Mouse (Mus musculus): ENCODE data around the gene N4bp3. TPM values are rescaled to one million over a fixed set of nuclear protein-coding genes. Genes with fewer than 3 reads are reported as not detected.

The N4bp3 gene
- polyA plus RNA-seq, 1 experiment from 2014 or later: 9.5 TPM

DNA sequence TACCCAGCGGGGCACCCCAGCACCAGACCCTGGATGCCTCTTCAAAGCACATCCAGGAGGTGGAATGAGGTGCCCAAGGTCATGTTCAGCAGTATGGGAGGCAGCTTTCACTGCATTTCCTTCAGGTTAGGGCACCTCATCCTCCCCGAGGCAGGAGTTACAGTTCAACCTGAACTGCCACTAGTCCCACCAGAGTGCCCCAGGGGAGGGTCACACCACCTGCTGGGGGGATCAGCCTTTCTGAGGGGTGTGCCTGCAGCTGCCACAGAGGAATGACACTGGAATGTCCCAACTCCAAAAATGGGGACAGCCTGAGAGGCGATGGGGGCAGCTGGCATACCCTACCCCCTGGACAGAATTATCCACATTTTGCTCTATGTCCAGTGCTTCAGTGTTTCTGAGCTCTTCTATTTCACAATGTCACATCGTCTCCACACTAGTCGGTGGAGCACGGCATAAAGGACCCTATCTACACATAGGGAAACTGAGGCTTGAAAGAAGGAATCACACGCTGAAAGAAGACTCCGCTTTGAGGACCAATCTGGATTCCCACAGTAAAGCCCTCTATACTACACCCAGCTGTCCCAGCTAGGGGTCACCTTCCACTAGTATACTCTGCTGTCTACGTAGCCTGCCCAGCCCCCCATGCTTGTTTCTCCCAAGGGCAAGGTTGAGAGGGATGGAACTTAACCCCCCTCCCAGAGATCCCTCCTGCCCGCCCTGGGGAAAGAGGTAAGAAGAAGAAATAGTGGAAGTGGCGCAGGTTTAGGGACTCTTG is 1.3 kb downstream of the N4bp3 start:
- peaks cover 34% of the 10 kb centered on the region for H3K27me3 ChIP-seq
- ATAC-seq (ENCODE audit: low FRiP score): 0 out of 2 replicates have a peak, but pooled peaks have one; percentile 15
- no peaks in the 10 kb centered on the region for H3K9me3 ChIP-seq
- H3K36me3 ChIP-seq (replicated peaks): no peaks in the 10 kb centered on the region
- H3K4me2 ChIP-seq: peak overlapping the region; percentile 85
- peaks cover 31% of the 10 kb centered on the region for H3K4me1 ChIP-seq
- peak overlapping the region; percentile 55 for H3K4me3 ChIP-seq (replicated peaks)
- H3K9ac ChIP-seq: peak overlapping the region; percentile 68; the same call in 1 of the 2 replicates
- 28% methylated on average over 11 of the region's 11 CpGs for WGBS
- peak overlapping the region; percentile 36; the same call in 1 of the 2 replicates for H3K27ac ChIP-seq

DNA sequence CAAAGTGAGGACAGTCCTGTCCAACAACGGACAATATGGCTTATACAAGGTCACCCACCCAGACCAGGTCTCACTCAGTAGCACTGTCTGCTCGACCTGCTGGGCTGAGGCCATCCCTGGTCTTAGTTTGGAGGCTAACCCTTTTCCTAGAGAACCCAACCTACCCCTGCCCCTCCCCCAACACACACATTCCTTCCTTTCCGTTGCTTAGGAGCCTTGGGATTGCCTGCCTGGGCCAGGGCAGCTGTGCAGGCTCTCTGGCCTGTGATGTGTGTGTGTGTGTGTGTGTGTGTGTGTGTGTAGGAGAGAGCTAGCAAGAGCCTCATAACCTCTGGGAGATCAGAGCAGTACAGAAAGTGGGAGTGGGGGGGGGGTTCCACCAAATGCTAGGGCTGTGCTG is 2.1 kb downstream of the N4bp3 start:
- Histone ChIP-seq H3K9me3 (no peaks in the 10 kb centered on the region), H3K4me2 (peak overlapping the region; percentile 85; the same call in 1 of the 2 replicates), H3K4me3 (replicated peaks) (no peak overlapping the region; the same call in 1 of the 2 replicates), H3K27ac (peak overlapping the region; percentile 42; the same call in 1 of the 2 replicates), H3K9ac (no peak overlapping the region), H3K27me3 (peaks cover 34% of the 10 kb centered on the region), H3K36me3 (replicated peaks) (no peaks in the 10 kb centered on the region), H3K4me1 (peaks cover 31% of the 10 kb centered on the region)
- 0 out of 2 replicates have a peak, but pooled peaks have one; percentile 7 for ATAC-seq (ENCODE audit: low FRiP score)
- 15% methylated on average over 3 of the region's 3 CpGs for WGBS

DNA sequence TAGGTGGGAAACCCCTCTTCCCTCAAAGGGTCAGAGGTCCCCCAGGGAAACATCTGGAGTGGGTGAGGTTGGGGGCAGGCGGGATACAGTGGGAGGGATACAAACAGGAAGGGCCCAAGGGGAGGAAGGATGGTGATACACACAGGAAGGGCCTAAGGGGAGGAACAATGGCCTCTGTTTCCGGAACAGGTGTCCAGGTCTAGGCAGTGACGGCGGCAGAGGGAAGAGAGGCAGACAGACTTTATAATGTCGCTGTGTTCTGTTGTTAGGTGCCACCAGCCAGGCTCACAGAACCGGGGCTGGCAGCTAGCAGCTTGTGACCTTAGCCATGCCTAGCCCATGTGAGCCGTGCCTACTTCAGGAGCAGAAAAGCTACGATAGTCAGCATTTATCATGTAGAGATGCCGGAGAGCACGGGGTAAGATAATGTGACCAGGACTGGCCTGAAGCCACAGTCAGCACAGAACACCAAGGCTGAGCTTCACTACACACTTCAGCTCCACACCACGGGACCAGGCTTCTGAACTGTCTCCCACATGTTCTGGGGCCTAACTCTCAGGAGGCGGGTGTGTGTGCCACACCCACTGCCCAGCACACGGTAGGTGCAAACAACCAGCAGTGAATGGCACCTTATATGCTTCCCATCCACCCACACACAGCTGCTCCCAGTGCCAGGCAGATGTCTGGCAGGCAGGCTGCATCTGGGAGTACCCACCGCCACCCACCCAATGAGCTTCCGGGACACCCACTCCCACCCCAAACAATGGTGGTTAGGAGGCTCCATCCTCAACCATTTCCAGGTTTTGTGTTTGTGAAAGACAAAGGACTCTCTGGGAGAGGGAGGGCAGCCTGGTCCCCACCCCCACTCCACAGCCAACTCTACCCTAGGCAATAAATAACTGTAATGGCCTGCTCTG is 3.6 kb downstream of the N4bp3 start:
- ATAC-seq (ENCODE audit: low FRiP score): no peak
- H3K36me3 ChIP-seq (replicated peaks): no peaks in the 10 kb centered on the region
- no peak overlapping the region for H3K4me3 ChIP-seq (replicated peaks)
- no peak overlapping the region for H3K9ac ChIP-seq
- H3K9me3 ChIP-seq: no peaks in the 10 kb centered on the region
- H3K27ac ChIP-seq: peak overlapping the region; percentile 68
- H3K4me2 ChIP-seq: no peak overlapping the region
- peaks cover 30% of the 10 kb centered on the region for H3K27me3 ChIP-seq
- H3K4me1 ChIP-seq: peaks cover 31% of the 10 kb centered on the region
- 81% methylated on average over 15 of the region's 15 CpGs for WGBS

DNA sequence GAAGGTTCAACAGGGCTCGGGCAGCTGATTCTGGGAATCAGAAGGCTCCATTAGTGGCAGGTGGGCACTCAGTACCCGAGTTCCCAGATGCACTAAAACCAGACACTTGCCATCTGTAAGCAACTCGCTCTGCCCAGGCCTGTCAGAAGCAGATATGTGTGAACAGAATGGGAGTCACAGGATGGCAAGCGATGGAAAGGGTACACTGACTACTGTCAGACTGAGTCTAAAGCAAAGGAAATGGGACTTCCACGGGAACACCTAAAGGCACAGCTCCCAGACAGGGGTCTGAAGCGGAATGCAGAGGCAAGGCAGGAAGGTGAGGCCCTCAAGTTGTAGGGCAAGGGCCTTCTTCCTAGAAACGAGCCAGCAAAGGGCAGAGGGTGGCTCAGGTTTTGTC is 4.4 kb downstream of the N4bp3 start:
- Histone ChIP-seq H3K4me3 (replicated peaks) (no peak overlapping the region), H3K4me1 (peaks cover 31% of the 10 kb centered on the region), H3K9ac (no peak overlapping the region), H3K9me3 (no peaks in the 10 kb centered on the region), H3K27me3 (peaks cover 27% of the 10 kb centered on the region), H3K36me3 (replicated peaks) (no peaks in the 10 kb centered on the region), H3K27ac (no peak overlapping the region), H3K4me2 (no peak overlapping the region)
- 89% methylated on average over 7 of the region's 7 CpGs for WGBS
- ATAC-seq (ENCODE audit: low FRiP score): no peak

DNA sequence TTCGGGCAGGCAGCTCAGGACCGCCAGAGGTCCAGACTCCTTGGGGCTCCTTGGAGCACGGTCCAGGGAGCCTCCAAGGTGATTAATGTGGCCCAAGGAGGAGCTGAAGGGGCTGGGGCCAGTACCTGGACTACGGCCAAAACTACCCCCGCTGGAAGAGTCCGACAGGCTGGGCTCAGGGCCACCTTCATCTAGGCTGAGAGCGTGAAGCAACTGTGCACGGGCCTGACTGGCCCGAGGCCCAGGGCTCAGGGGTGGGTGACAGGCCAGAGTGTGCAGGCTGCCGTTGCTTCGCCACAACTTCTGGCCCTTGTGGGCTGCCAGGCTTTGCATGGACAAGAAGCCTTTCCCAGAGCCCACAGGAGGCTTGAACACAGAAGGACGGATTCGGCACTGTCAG is 5.3 kb downstream of the N4bp3 start:
- Histone ChIP-seq H3K4me3 (replicated peaks) (no peak overlapping the region), H3K36me3 (replicated peaks) (no peaks in the 10 kb centered on the region), H3K9me3 (no peaks in the 10 kb centered on the region), H3K27me3 (peaks cover 18% of the 10 kb centered on the region), H3K4me1 (peaks cover 23% of the 10 kb centered on the region), H3K4me2 (no peak overlapping the region), H3K27ac (no peak overlapping the region), H3K9ac (no peak overlapping the region)
- no peak for ATAC-seq (ENCODE audit: low FRiP score)
- 92% methylated on average over 13 of the region's 13 CpGs for WGBS

DNA sequence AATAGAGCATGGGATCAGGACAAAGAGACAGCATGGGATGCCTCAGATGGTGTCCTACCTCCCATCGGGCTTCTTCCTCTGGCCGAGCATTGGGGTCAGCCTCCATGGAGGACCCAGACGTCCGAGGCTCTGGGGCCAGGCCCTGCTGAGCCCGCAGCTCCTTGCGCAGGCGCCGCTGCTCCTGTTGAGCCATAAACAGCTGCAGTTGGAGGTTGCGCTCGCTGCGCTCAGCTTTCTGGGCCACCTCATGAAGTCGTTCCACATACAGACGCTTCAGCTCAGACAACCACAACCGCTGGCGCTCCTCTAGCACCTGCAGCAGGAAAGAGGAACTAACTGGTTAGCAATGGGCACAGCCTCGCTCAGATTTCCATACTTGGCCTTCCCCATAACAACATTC is 6.4 kb downstream of the N4bp3 start:
- Histone ChIP-seq H3K9me3 (no peaks in the 10 kb centered on the region), H3K9ac (no peak overlapping the region), H3K4me3 (replicated peaks) (no peak overlapping the region), H3K36me3 (replicated peaks) (no peaks in the 10 kb centered on the region), H3K4me2 (no peak overlapping the region), H3K27me3 (peaks cover 7% of the 10 kb centered on the region), H3K4me1 (peaks cover 12% of the 10 kb centered on the region), H3K27ac (no peak overlapping the region)
- WGBS: 69% methylated on average over 16 of the region's 16 CpGs
- ATAC-seq (ENCODE audit: low FRiP score): no peak

DNA sequence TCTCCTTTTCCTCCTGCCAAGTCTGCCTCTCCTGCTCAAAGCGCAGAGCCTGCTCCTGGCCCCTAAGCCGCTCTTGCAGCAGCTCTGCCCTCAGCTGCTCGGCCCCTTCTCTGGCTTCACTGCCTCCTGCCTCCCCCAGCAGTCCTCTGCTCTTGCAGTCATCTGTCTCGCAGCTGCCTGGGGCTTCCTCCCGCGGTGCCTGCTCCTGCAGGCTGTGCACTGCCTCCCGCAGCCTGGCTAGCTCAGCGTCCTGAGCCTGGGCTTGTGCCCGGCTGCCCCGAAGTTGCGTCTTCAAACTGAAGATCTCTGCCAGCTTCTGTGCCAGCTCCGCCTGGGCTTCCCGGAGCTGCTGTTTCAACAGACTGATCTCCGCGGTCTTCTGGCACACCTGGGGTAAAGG is 6.9 kb downstream of the N4bp3 start:
- Histone ChIP-seq H3K9ac (no peak overlapping the region), H3K27ac (no peak overlapping the region), H3K4me1 (peaks cover 7% of the 10 kb centered on the region), H3K4me3 (replicated peaks) (no peak overlapping the region), H3K36me3 (replicated peaks) (no peaks in the 10 kb centered on the region), H3K4me2 (no peak overlapping the region), H3K27me3 (peaks cover 3% of the 10 kb centered on the region; the same call in 1 of the 2 replicates), H3K9me3 (no peaks in the 10 kb centered on the region)
- no peak for ATAC-seq (ENCODE audit: low FRiP score)
- WGBS: 57% methylated on average over 15 of the region's 15 CpGs

DNA sequence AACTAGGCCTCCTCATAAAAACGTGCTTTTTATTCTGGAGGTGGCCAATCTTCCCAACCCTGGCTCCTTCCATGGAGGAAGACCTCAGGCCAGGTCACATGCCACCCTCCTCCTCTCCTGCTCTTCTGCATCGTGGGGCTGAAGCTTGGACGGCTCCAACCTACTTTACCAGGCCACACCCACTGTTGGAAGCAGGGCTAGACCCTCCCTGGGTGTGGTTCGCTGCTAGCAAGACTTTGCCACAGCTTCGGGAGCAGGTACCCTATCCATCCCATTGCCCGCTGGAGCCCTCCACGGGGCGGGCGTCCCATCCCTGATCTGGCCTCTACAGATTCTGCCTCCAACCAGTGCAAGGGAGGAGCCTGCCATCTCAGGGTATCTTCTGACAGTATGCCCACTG is 7.4 kb downstream of the N4bp3 start:
- peaks cover 3% of the 10 kb centered on the region for H3K4me1 ChIP-seq
- no peak overlapping the region for H3K9ac ChIP-seq
- WGBS: 88% methylated on average over 9 of the region's 9 CpGs
- no peak overlapping the region for H3K27ac ChIP-seq
- H3K4me2 ChIP-seq: no peak overlapping the region
- no peaks in the 10 kb centered on the region for H3K9me3 ChIP-seq
- peaks cover 4% of the 10 kb centered on the region; the same call in 1 of the 2 replicates for H3K27me3 ChIP-seq
- no peaks in the 10 kb centered on the region for H3K36me3 ChIP-seq (replicated peaks)
- H3K4me3 ChIP-seq (replicated peaks): no peak overlapping the region
- ATAC-seq (ENCODE audit: low FRiP score): no peak

DNA sequence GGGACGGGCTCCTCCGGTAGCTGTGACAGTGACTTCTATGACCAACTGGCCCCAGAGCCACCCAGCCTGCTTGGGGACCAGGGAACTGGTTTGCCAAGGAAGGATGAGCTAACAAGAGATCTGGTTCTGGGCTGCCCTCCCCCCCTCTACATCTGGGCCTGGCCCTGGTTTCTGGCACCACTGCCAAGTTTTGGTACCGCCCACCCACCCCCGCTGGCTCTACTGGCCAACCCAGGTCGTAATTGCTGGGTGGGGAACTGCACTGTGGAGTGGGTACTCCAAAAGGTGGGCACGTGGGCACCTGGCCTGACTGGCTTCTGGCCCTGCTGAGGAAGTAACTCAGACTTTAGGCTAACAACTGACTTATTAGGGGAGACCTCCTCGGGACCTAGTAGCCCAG is 9.9 kb downstream of the N4bp3 start:
- no peak overlapping the region for H3K9ac ChIP-seq
- WGBS: 87% methylated on average over 7 of the region's 7 CpGs
- no peak overlapping the region for H3K27ac ChIP-seq
- H3K4me3 ChIP-seq (replicated peaks): no peak overlapping the region
- H3K27me3 ChIP-seq: peaks cover 5% of the 10 kb centered on the region; the same call in 1 of the 2 replicates
- no peaks in the 10 kb centered on the region for H3K9me3 ChIP-seq
- H3K4me1 ChIP-seq: peaks cover 14% of the 10 kb centered on the region
- no peak overlapping the region for H3K4me2 ChIP-seq
- no peaks in the 10 kb centered on the region for H3K36me3 ChIP-seq (replicated peaks)
- ATAC-seq (ENCODE audit: low FRiP score): no peak

DNA sequence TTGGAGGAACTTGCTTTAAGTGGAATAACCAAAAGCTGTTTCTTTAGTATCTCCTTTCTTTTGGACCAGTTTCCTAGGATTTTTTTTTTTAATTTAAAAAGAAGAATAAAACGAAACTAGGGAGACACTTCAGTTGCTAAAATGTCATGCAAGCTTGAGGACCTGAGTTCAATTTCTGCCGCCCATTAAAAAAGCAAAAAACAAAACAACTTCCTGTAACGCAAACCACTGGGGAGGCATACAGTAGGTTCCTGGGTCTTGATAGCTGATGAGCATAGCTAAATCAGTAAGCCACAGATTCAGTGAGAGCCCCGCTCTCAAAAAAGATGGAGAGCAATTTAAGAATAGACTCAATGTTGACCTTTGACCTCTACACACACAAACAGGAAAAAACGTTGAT is 12.1 kb downstream of the N4bp3 start:
- Histone ChIP-seq H3K9ac (no peak overlapping the region), H3K4me1 (peaks cover 27% of the 10 kb centered on the region), H3K27me3 (peaks cover 5% of the 10 kb centered on the region; the same call in 1 of the 2 replicates), H3K36me3 (replicated peaks) (no peaks in the 10 kb centered on the region), H3K27ac (no peak overlapping the region), H3K4me2 (no peak overlapping the region), H3K9me3 (no peaks in the 10 kb centered on the region), H3K4me3 (replicated peaks) (no peak overlapping the region)
- 77% methylated on average over 5 of the region's 5 CpGs for WGBS
- ATAC-seq (ENCODE audit: low FRiP score): no peak

DNA sequence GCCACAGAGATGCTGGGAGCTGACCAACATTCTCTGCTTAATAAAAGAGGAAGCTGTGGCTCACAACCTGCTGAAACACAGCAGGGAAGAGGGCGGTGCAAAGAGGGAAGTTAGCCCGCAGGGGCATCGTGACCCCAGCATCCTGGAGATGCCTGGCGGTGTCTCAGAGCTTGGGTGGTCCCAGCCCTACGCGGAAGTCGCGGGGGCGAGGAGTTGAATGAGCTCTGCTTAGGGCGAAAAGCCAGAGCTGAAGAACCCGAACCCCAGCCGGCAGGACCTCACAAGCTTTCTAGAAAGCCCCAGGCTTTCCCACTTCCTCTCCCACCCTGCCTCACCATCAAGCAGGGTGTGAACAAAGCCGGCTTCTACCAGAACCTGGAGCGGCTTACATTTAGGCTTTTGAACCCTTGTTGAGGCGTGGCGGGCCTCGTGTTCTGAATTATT is 12.6 kb downstream of the N4bp3 start:
- no peak overlapping the region for H3K9ac ChIP-seq
- 4% methylated on average over 17 of the region's 17 CpGs for WGBS

DNA sequence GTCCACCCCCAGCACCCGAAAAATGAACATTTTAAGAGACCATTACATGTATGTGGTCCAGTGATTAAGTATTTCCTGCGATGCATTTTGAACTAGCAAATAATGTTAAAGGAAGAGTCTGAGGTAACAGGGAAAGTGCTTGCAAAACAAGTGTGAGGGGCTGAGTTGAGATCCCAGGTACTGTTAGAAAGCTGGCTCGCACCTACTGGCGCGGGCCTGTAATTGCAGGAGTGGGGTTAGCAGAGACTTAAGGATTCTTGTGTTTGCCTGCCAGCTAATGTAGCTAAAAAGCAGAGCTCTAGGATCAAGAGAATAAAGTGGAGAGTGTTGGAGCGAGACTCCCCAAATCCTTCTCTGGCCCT is 14.3 kb downstream of the N4bp3 start:
- Histone ChIP-seq H3K36me3 (replicated peaks) (no peaks in the 10 kb centered on the region), H3K4me3 (replicated peaks) (peak overlapping the region; percentile 67), H3K27ac (peak overlapping the region; percentile 77), H3K9ac (peak overlapping the region; percentile 74), H3K4me2 (peak overlapping the region; percentile 75), H3K27me3 (peaks cover 5% of the 10 kb centered on the region; the same call in 1 of the 2 replicates), H3K4me1 (peaks cover 27% of the 10 kb centered on the region), H3K9me3 (no peaks in the 10 kb centered on the region)
- WGBS: 6% methylated on average over 6 of the region's 6 CpGs
- ATAC-seq (ENCODE audit: low FRiP score): peak; percentile 59; the same call in 1 of the 2 replicates

More for the DNA sequence above, 12.6 kb downstream of the N4bp3 start:
- no peak for ATAC-seq (ENCODE audit: low FRiP score)
- Histone ChIP-seq H3K36me3 (replicated peaks) (no peaks in the 10 kb centered on the region), H3K27me3 (peaks cover 5% of the 10 kb centered on the region; the same call in 1 of the 2 replicates), H3K9me3 (no peaks in the 10 kb centered on the region), H3K4me1 (peaks cover 27% of the 10 kb centered on the region), H3K4me3 (replicated peaks) (no peak overlapping the region), H3K27ac (no peak overlapping the region), H3K4me2 (peak overlapping the region; percentile 42)
